Mouse (Mus musculus) kidney, adult 2 months (tissue): ENCODE results near the gene Nup210.

Experiments
- CTCF ChIP-seq: fragments of 200-500 bp; conservative IDR thresholded peaks from 2 replicates; pipeline ENCODE4 v1.5.1; 2011; ENCODE audit warnings: low read depth, mild to moderate bottlenecking, control low read depth, low read length, moderate library complexity, mixed read lengths; ENCODE audit not compliant: insufficient read depth, insufficient read length
- POLR2A ChIP-seq: fragments of 200-500 bp; IDR thresholded peaks from one replicate; pipeline ENCODE4 v1.6.1; 2011; ENCODE audit warnings: low read depth, low read length, control low read depth

GRCm38 (mm10) chr6:91092216-91092899, 24.3 kb downstream of the Nup210 start:
- TF ChIP-seq CTCF (no peak), POLR2A (no peak)
